Mouse (Mus musculus) CD4-positive, CD25-positive, alpha-beta regulatory T cell, adult 9 weeks (primary cell): ENCODE measurements around the gene Ghdc. TPM values are rescaled to one million over a fixed set of nuclear protein-coding genes. Genes with fewer than 3 reads are reported as not detected.

Experiments
- polyA plus RNA-seq: library from polyadenylated mRNA; unstranded; fragments of 100-300 nt; shearing (Covaris generic); gene quantifications from one replicate; pipeline ENCODE4 v1.2.1, GENCODE M21; 2017

The Ghdc gene
- polyA plus RNA-seq, result 5.4 TPM

DNA sequence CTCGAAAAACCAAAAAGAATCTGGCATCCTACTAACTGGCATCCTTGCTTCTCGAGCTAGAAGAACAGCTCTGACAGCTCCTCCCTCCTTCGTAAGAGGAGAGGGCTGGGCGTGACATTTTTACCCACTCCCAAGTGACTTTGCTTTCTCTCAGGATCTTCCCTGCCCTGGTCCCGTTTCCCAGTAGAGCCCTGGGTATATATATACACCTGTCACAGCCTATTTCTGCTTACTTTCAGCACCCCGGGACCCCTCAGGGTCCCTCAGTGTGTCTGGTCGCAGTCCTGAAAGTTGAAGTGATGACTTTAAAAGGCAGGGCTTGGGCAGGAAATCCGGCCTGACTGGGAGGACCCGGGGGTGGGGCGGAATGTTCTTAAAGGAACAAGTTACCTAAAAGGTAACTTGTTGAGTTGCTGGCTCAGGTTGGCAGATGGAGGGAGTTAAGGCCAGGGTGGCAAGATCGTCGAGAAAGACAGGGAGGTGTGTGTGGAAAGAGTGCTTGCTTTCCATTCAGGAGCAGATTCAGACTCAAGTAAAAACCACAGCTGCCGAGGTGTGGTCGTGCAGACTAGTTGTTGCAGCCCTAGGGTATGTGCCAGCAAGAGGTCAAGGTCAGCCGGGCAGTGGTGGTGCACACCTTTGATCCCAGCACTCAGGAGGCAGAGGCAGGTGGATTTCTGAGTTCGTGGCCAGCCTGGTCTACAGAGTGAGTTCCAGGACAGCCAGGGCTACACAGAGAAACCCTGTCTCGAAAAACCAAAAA, at the start of gene Ghdc:
TSS of gene Ghdc (minus strand) at position 312 of the 763 bp plus-strand sequence.

DNA sequence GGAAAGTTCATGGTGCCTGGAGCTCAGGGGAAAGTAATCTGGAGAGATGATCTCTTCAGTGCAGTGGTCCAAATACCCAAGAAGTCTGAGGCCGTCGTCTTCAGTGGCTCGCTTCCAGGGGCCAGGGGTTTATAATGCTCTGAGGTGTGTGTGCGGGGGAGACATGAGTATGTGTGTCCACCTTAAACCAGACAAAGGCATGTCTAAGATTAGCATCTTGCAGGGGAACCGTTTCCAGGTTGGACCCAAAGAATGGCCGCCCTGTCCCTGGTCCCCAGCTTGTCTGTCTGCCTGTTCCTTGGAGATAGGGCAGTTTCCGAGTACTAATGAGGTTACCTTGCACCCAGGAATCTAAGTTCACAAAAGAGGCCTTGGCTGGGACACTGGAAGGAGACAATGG, 7.9 kb downstream of the Ghdc start, which contains the start of gene Hcrt:
TSS of gene Hcrt (minus strand) at position 101 of the 400 bp plus-strand sequence.

DNA sequence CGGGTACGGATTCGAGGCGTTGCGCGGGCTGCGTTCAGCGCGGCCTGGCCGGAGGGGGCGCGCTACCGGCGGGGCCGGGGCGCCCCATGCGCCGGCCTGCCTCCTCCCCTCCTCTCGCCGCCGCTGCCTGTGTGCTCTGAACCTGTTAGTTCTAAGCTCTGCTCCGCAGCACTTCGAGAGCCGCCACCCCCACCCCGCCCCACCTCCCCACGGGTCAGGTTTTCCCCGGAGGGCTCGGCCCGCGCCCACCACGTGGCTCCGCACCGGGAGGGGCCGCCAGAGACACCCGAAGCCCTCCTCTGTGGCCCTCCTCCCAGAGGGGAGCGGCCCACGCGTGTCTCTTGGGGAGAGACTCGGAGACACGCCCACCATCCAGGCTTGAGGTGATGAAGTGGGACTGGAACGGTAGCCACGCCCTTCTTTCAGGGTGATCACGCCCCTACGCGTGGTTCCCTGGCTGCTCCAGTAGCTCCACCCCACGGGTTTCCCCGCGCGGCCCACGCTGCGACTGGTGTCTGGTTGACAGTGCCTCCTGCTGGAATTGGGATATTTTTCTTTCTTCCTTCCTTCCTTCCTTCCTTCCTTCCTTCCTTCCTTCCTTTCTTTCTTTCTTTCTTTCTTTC, 11.0 kb downstream of the Ghdc start, which contains the start of gene Kcnh4:
TSS of gene Kcnh4 (minus strand) at position 332 of the 623 bp plus-strand sequence.

DNA sequence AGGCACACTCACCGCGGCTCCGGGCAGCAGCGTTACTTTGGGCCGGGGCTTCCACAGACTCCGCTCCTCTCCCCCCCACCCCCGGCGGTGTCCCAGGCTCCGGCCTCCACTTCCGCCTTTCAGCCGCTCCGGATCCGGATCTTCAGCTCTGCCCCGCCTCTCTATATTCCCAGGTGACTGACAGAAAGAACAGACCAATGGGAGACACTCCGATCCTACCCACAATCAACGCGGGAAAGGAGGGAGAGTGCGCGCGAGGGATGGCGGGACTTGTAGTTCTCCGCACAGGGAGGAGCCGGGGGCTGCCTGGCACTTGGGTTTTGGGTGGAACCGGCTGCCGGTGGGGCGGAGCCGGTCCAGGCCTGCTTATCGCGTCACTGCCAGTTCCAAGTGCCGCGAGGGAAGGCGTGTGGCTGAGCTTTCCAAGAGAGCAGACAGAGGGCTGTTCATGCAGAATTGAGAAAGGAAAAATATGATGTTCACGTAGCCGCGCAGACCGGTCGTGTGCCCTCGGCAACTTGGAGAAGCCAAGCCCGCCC, 32.6 kb downstream of the Ghdc start, which contains the start of gene Rab5c:
TSS of gene Rab5c (minus strand) at position 150 of the 539 bp plus-strand sequence.

Other genes with a start within 250 kb of the Ghdc start
- 206 TPM for gene Acly, start 243.0 kb downstream of the Ghdc start, polyA plus RNA-seq
- gene Ttc25, start 225.3 kb downstream of the Ghdc start, polyA plus RNA-seq, result 0.15 TPM
- gene Cnp, start 196.1 kb downstream of the Ghdc start, polyA plus RNA-seq, result 425 TPM
- gene Nkiras2, start 151.7 kb downstream of the Ghdc start, polyA plus RNA-seq, result 33.4 TPM
- gene Dnajc7, start 150.8 kb downstream of the Ghdc start, polyA plus RNA-seq, result 661 TPM
- gene Zfp385c, start 78.5 kb downstream of the Ghdc start, polyA plus RNA-seq, result 0.33 TPM
- 37.6 TPM for gene Dhx58, start 66.7 kb downstream of the Ghdc start, polyA plus RNA-seq
- 30.4 TPM for gene Kat2a, start 58.5 kb downstream of the Ghdc start, polyA plus RNA-seq
- gene Hspb9, start 57.1 kb downstream of the Ghdc start, polyA plus RNA-seq, result 1.2 TPM
- gene Rab5c, start 32.7 kb downstream of the Ghdc start, polyA plus RNA-seq, result 61.0 TPM
- gene Kcnh4, start 11.0 kb downstream of the Ghdc start, polyA plus RNA-seq, result 0.07 TPM
- not detected for gene Hcrt, start 8.0 kb downstream of the Ghdc start, polyA plus RNA-seq
- gene Stat5b, start 79.8 kb upstream of the Ghdc start, polyA plus RNA-seq, result 123 TPM
- gene Stat5a, start 88.4 kb upstream of the Ghdc start, polyA plus RNA-seq, result 105 TPM
- gene Stat3, start 168.6 kb upstream of the Ghdc start, polyA plus RNA-seq, result 221 TPM
- 0.31 TPM for gene Cavin1, start 199.9 kb upstream of the Ghdc start, polyA plus RNA-seq
- 6.4 TPM for gene Atp6v0a1, start 238.5 kb upstream of the Ghdc start, polyA plus RNA-seq